Mouse (Mus musculus) intestine, postnatal 0 days (tissue): ENCODE data around the gene Ech1. TPM values are rescaled to one million over a fixed set of nuclear protein-coding genes. Genes with fewer than 3 reads are reported as not detected.
A peak's percentile ranks its signal among the peaks of the same experiment; 100 is the strongest.

ENCODE experiments used
- ATAC-seq: fragments of 200-750 bp; cut with Nextera tagmentation; 2 replicates; pipeline ENCODE4 v1.8.0; 2017; ENCODE audit warnings: mild to moderate bottlenecking, moderate TSS enrichment, moderate library complexity
- H3K27ac ChIP-seq: fragments of 300-500 bp; sonication (generic); 2 replicates; pipeline ENCODE4 v1.5.1; 2014; ENCODE audit warnings: mild to moderate bottlenecking, low read depth, low read length, moderate library complexity
- H3K27me3 ChIP-seq: fragments of 300-500 bp; sonication (generic); replicated peaks from 2 replicates; pipeline ENCODE4 v1.6.1; 2014; ENCODE audit warnings: low read length, mixed read lengths; ENCODE audit not compliant: control insufficient read depth, insufficient read depth
- H3K36me3 ChIP-seq: fragments of 300-500 bp; sonication (generic); 2 replicates; pipeline ENCODE4 v1.6.1; 2014; ENCODE audit warnings: mild to moderate bottlenecking, moderate library complexity; ENCODE audit not compliant: control insufficient read depth, insufficient read depth
- H3K4me1 ChIP-seq: fragments of 300-500 bp; sonication (generic); replicated peaks from 2 replicates; pipeline ENCODE4 v1.6.1; 2014; ENCODE audit warnings: antibody characterized with exemption, low read length, mixed read lengths; ENCODE audit not compliant: control insufficient read depth, insufficient read depth
- H3K4me2 ChIP-seq: fragments of 300-500 bp; sonication (generic); replicated peaks from 2 replicates; pipeline ENCODE4 v1.6.1; 2014; ENCODE audit warnings: low read depth, mild to moderate bottlenecking, moderate library complexity
- H3K4me3 ChIP-seq: fragments of 300-500 bp; sonication (generic); 2 replicates; pipeline ENCODE4 v1.5.1; 2014; ENCODE audit warnings: low read depth, low read length
- H3K9ac ChIP-seq: fragments of 300-500 bp; sonication (generic); 2 replicates; pipeline ENCODE4 v1.6.1; 2014; ENCODE audit warnings: mild to moderate bottlenecking, low read depth, low read length
- H3K9me3 ChIP-seq: fragments of 300-500 bp; sonication (generic); 2 replicates; pipeline ENCODE4 v1.6.1; 2016; ENCODE audit warnings: mixed run types; ENCODE audit not compliant: control insufficient read depth
- CTCF ChIP-seq: sonication (generic); IDR thresholded peaks from 2 replicates; pipeline ENCODE4 v1.5.1; 2016; ENCODE audit warnings: low read depth, mild to moderate bottlenecking, control low read depth, antibody characterized with exemption, moderate library complexity
- WGBS: fragments of 180-500 bp; shearing (Covaris S2); extraction: QIAGEN DNeasy Blood & Tissue Kit; methylation state at CpG from one replicate; pipeline ENCODE4 v1.1.7; 2014; 5-methylcytosine and 5-hydroxymethylcytosine counted together
- polyA plus RNA-seq: library from polyadenylated mRNA; unstranded; fragments of >200 nt; fragmentation: Nextera tagmentation; extraction: Ambion mirVana; gene quantifications from 2 replicates; pipeline ENCODE4 v1.2.1, GENCODE M21; 2015

The Ech1 gene
- polyA plus RNA-seq, 1 experiment from 2014 or later = 426 TPM

DNA sequence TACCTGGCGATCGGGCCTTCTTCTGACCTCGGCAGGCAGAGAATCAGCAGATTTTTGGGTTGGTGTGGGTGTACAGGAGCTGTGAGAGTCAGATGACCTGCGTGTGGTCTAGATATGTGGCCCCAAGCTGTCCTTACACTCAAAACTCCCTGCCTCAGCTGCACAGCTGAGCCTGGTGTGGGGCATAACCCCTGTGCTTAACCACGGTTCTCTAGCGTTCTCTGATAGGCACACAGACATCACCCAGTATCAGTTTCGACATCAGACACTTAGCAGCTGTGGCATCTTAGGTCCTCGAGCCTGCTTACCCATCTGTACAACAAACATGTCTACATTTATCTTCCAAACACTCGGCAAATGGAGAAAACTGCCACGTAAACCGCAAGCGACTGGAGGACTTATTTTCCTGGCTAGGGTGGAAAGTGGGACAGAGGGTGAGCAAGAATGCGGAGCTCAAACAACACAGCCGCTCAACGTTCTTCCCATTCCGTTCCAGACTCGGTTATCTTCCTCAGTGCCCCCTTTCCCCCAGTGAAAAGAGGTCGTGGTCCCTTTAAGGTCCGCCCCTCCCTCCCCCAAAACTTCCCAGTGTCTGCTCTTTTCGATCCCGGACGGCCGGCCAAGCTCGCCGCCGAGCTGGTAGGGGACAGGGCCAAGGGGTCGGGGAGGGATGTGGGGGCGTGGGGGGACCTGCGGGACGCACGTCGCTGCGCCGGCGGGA is 16.6 kb upstream of the Ech1 start, which contains the start of gene Hnrnpl:
Gene Hnrnpl (plus strand): TSS at position 321 of the 721 bp plus-strand sequence.
- ATAC-seq = no peak
- 3% methylated on average over 33 of the region's 35 CpGs for WGBS
- peaks cover 15% of the 10 kb centered on the region; the same call in 1 of the 2 replicates for H3K4me1 ChIP-seq
- peaks cover 7% of the 10 kb centered on the region for H3K36me3 ChIP-seq
- peak within 1 kb of the TSS; percentile 92 for H3K4me3 ChIP-seq
- peak within 1 kb of the TSS; percentile 100 for H3K27ac ChIP-seq
- peak within 1 kb of the TSS; percentile 94 for H3K9ac ChIP-seq
- TF ChIP-seq CTCF = no peak
- no peaks in the 10 kb centered on the region for H3K9me3 ChIP-seq
- H3K27me3 ChIP-seq = no peaks in the 10 kb centered on the region
- peak within 1 kb of the TSS; percentile 79 for H3K4me2 ChIP-seq

DNA sequence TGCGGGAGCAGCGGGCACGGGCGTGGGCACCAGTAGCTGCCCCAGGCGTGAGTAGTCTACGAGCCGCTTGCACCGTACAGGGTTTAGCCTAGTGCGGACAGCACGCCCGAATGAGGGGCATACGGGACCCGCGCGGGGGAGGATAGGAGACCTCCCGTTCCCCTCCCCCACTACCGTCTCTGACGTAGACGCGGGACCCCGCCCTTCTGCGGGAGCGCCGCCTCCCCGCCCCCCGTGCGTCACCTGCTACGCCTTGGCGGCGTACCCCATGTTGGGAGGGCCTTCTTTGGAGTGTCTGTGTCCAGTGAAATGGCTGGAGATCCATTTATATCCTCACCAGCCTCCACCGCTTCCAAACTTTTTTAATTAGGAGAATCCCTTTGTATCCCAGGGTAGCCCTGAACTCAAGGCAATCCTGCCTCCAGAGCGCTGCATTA is 16.0 kb upstream of the Ech1 start:
- Histone ChIP-seq H3K9me3 (no peaks in the 10 kb centered on the region), H3K4me3 (peak overlapping the region; percentile 92), H3K9ac (peak overlapping the region; percentile 94), H3K27ac (peak overlapping the region; percentile 100), H3K4me2 (peak overlapping the region; percentile 79), H3K36me3 (peaks cover 13% of the 10 kb centered on the region), H3K27me3 (no peaks in the 10 kb centered on the region), H3K4me1 (peaks cover 12% of the 10 kb centered on the region; the same call in 1 of the 2 replicates)
- no peak for TF ChIP-seq CTCF
- WGBS = 0% methylated on average over 17 of the region's 32 CpGs
- peak; percentile 36; the same call in 1 of the 2 replicates for ATAC-seq

DNA sequence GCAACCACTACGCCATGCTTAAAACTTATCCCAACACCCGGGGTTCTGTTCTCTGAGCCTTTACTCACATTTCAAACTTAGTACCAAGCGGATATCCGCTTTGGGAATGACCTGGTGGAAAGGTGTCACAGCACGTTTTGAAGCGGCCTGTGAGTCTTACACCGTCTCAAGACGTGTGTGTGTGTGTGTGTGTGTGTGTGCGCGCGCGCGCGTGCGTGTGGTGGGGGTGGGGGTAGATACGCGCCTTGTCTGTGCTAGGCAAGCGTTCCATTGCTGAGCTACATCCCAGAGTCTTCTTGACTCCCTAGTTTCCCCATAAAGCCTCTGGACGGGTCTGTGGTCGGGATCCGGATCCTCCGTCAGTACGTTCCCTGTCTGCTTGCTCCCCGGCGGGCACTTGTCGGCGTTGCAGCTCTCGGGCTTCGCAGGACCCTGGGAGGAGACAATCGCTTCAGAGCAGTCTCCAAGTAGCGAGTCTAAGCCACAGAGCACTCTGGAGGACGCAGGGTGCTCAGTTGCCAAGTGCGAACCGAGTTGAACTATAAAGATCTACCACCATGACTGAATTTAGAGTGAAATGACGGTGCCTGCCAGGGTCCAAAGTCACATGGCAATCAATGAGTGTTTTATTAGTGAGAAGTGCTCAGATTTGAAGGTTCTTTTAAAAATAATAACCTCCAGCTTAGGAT is 15.5 kb upstream of the Ech1 start:
- TF ChIP-seq CTCF = 0 out of 2 replicates have a peak, but pooled peaks have one; percentile 1
- Histone ChIP-seq H3K4me2 (peak overlapping the region; percentile 79), H3K36me3 (peaks cover 19% of the 10 kb centered on the region), H3K9me3 (no peaks in the 10 kb centered on the region), H3K4me3 (peak overlapping the region; percentile 92), H3K27ac (peak overlapping the region; percentile 100), H3K4me1 (peaks cover 10% of the 10 kb centered on the region; the same call in 1 of the 2 replicates), H3K27me3 (no peaks in the 10 kb centered on the region), H3K9ac (peak overlapping the region; percentile 94)
- peak; percentile 15; the same call in 1 of the 2 replicates for ATAC-seq
- under 1% methylated on average over 35 of the region's 35 CpGs for WGBS

DNA sequence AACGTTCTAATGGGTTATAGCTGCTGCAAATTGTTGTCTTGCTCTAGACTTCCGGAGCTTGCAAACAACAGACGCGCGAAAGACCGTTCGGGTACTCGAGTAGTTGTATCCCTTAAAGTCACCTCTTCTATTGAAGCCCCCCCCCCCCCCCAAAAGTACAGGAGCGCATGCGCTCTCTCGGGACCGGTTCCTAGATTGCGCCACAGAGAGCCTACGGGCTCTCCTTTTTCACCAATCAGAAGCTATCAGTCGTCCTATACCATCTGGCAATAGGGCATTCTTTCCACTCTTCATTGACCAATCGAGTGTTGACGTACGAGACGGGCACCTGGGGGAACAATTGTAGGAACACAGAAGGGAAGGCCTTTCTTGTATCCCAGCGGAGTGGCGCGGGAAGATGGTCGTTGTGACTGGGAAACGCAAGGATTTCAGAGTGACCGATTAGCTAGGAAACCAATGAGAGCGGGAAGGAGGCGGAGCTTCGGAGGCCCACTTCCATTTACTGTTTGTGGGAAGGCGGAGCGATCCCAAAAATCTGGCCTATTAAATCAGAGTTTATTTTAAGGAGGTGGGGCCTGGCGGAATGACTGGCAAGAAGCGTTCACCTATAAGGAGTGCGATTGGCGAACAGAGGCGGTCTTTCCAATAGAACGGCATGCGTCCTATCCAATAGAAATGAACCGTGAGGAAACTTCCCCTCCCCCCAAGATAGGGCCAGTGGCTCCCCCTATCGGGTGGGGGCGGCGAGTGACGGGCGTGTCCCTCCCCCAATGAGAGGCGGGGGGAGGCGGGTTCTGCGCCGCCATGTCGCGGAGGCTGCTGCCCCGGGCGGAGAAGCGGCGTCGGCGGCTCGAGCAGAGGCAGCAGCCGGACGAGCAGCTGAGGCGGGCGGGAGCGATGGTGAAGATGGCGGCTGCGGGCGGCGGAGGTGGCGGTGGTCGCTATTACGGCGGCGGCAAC is 14.6 kb upstream of the Ech1 start:
- Histone ChIP-seq H3K27ac (peak overlapping the region; percentile 100), H3K27me3 (no peaks in the 10 kb centered on the region), H3K4me1 (peaks cover 10% of the 10 kb centered on the region; the same call in 1 of the 2 replicates), H3K36me3 (peaks cover 26% of the 10 kb centered on the region), H3K9me3 (no peaks in the 10 kb centered on the region), H3K9ac (peak overlapping the region; percentile 96), H3K4me2 (peak overlapping the region; percentile 79), H3K4me3 (peak overlapping the region; percentile 92)
- TF ChIP-seq CTCF = peak; percentile 75
- ATAC-seq = peak; percentile 90
- WGBS = under 1% methylated on average over 70 of the region's 70 CpGs

DNA sequence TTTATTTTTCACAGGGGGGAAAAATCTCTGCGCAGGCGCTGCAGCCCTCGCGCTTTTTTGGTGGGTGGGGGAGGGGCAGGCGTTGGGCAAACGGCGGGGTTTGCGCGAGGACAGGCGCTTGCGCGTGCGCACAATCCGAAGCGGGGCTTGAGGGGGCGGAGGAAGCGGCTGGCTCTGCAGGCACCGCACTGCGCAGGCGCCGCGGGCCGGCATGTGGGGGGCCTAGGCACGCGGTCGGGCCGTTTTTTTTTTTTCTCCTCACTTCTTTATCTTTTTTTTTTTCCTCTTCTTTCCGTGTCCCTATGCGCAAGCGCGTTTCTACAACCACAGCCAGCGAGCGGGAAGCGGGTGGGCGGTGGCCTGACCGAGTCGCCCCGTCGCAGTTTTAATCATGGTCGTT is 13.8 kb upstream of the Ech1 start:
- H3K4me1 ChIP-seq = peaks cover 10% of the 10 kb centered on the region; the same call in 1 of the 2 replicates
- peak; percentile 20; the same call in 1 of the 2 replicates for ATAC-seq
- H3K27ac ChIP-seq = peak overlapping the region; percentile 99
- peak overlapping the region; percentile 96 for H3K9ac ChIP-seq
- under 1% methylated on average over 40 of the region's 40 CpGs for WGBS
- H3K9me3 ChIP-seq = no peaks in the 10 kb centered on the region
- no peaks in the 10 kb centered on the region for H3K27me3 ChIP-seq
- no peak for TF ChIP-seq CTCF
- peak overlapping the region; percentile 66 for H3K4me2 ChIP-seq
- peak overlapping the region; percentile 92 for H3K4me3 ChIP-seq
- H3K36me3 ChIP-seq = peaks cover 34% of the 10 kb centered on the region
